Mouse (Mus musculus): Measurements from ENCODE around the gene Ciao2b.

DNA sequence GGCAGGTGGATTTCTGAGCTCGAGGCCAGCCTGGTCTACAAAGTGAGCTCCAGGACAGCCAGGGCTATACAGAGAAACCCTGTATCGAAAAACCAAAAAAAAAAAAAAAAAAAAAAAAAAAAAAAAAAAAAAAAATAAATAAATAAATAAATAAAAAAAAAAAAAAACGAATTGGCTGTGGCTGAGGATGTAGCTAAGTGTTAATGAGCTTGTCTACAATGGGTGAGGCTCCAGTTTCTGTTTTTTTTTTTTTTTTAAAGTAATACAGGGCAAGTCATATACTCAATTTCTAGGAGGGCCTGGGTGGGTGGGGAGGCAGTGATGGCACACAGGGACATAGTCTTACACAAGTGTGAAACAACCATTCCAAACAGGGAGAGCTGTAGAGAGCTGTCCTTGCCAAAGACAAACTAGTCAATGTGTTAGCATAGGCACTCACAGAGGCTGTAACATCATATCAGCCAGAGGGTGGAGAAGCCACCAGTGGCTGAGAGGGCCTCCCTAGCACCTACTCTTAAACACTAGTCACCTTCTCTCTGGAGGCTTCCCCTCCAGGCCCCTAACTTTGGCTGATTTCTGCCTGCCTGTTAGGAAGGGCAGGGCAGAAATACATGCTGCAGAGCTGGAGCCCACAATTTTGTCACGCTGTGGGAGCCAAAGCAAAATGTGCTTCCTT, 14.6 kb downstream of the Ciao2b start:
- TF ChIP-seq POLR2A (IDR thresholded peaks at IDR 0.05; ENCODE audit: low read depth, low read length), result no peak
- no peak for TF ChIP-seq MAX (IDR thresholded peaks at IDR 0.05; ENCODE audit: low read length)
- no peak for TF ChIP-seq CTCF (conservative IDR thresholded peaks at IDR 0.05 in 1 of 2, IDR thresholded peaks at IDR 0.05 in 1 of 2; ENCODE audit: low read depth in 2 of 2, low read length in 2 of 2)
- no peak for TF ChIP-seq TCF12 (IDR thresholded peaks at IDR 0.05; ENCODE audit: low read depth, low read length)

All from CH12.LX (cell line).